Mouse (Mus musculus): ENCODE measurements at regions not wholly inside any gene's neighbourhood (a gene's known extent, or its start where the extent isn't known, plus 50 kb on each side); places are given as distances from the start of the nearest gene placed in this dataset.
"Not testable (repeated sequence)": the region's sequence is repeated elsewhere in the genome, so short reads cannot be mapped to it uniquely, and the experiment has no call there.

GRCm38 (mm10) chr13:74563483-74564330 is 69.9 kb upstream of the Zfp825 start:
- DNase-seq (ENCODE audit: low spot score), result peak; percentile 80

GRCm38 (mm10) chr13:74564331-74564727 is 70.5 kb upstream of the Zfp825 start:
- not testable (repeated sequence) for DNase-seq (ENCODE audit: low spot score)

- not testable (repeated sequence) for DNase-seq (ENCODE audit: low spot score)
Measured at GRCm38 (mm10) chr13:74569967-74570366, 69.4 kb upstream of the Erap1 start.
